Mouse (Mus musculus) heart, postnatal 0 days (tissue): Measurements from ENCODE around the gene Farsb. TPM values are rescaled to one million over a fixed set of nuclear protein-coding genes. Genes with fewer than 3 reads are reported as not detected.

Source experiments
- ATAC-seq: fragments of 200-750 bp; cut with Nextera tagmentation; 2 replicates; pipeline ENCODE4 v1.8.0; 2017; ENCODE audit warnings: low read depth, moderate number of reproducible peaks, moderate library complexity; ENCODE audit not compliant: insufficient read depth
- DNase-seq: peaks from one replicate; pipeline ENCODE4 v3.0.0-alpha.2; 2016; ENCODE audit warnings: low spot score
- H3K27ac ChIP-seq: fragments of 300-500 bp; sonication (generic); 2 replicates; pipeline ENCODE4 v1.5.1; 2014; ENCODE audit warnings: low read depth, mild to moderate bottlenecking
- H3K27me3 ChIP-seq: fragments of 300-500 bp; sonication (generic); 2 replicates; pipeline ENCODE4 v1.6.1; 2014; ENCODE audit warnings: low read length, mixed read lengths; ENCODE audit not compliant: control insufficient read depth, insufficient read depth
- H3K36me3 ChIP-seq: fragments of 300-500 bp; sonication (generic); replicated peaks from 2 replicates; pipeline ENCODE4 v1.6.1; 2014; ENCODE audit warnings: low read length, mixed read lengths; ENCODE audit not compliant: control insufficient read depth, insufficient read depth
- H3K4me1 ChIP-seq: fragments of 300-500 bp; sonication (generic); 2 replicates; pipeline ENCODE4 v1.6.1; 2014; ENCODE audit warnings: antibody characterized with exemption; ENCODE audit not compliant: control insufficient read depth, insufficient read depth
- H3K4me2 ChIP-seq: fragments of 300-500 bp; sonication (generic); 2 replicates; pipeline ENCODE4 v1.6.1; 2014; ENCODE audit warnings: low read depth, mild to moderate bottlenecking, low read length, moderate library complexity
- H3K4me3 ChIP-seq: fragments of 300-500 bp; sonication (generic); 2 replicates; pipeline ENCODE4 v1.5.1; 2014; ENCODE audit warnings: low read depth, low read length
- H3K9ac ChIP-seq: fragments of 300-500 bp; sonication (generic); replicated peaks from 2 replicates; pipeline ENCODE4 v1.6.1; 2014; ENCODE audit warnings: low read depth, low read length, mixed read lengths
- H3K9me3 ChIP-seq: fragments of 300-500 bp; sonication (generic); replicated peaks from 2 replicates; pipeline ENCODE4 v1.6.1; 2016; ENCODE audit warnings: low read length; ENCODE audit not compliant: control insufficient read depth
- CTCF ChIP-seq: IDR thresholded peaks from 2 replicates; pipeline ENCODE4 v1.5.1; 2016; ENCODE audit warnings: antibody characterized with exemption, control low read depth, low read depth
- EP300 ChIP-seq: IDR thresholded peaks from 2 replicates; pipeline ENCODE4 v1.6.1; 2016; ENCODE audit warnings: antibody characterized with exemption, low read depth
- WGBS: fragments of 180-500 bp; shearing (Covaris S2); extraction: QIAGEN DNeasy Blood & Tissue Kit; methylation state at CpG from one replicate; pipeline ENCODE4 v1.1.7; 2014; 5-methylcytosine and 5-hydroxymethylcytosine counted together
- polyA plus RNA-seq: library from polyadenylated mRNA; unstranded; fragments of >200 nt; fragmentation: Nextera tagmentation; extraction: Ambion mirVana; gene quantifications from 2 replicates; pipeline ENCODE4 v1.2.1, GENCODE M21; 2015
- total RNA-seq: library from RNA; depleted of rRNA; stranded (reverse); fragments of >200 nt; gene quantifications from 2 replicates; pipeline ENCODE4 v1.2.3, GENCODE M21; 2014; ENCODE audit warnings: low replicate concordance; rRNA removed

The Farsb gene
- total and polyA plus RNA-seq, 2 experiments from 2014 or later, result 55.8 to 75.1 TPM

- Histone ChIP-seq H3K9me3 (no peaks in the 10 kb centered on the region), H3K36me3 (no peaks in the 10 kb centered on the region), H3K27me3 (no peaks in the 10 kb centered on the region), H3K4me1 (peaks cover 14% of the 10 kb centered on the region; the same call in 1 of the 2 replicates), H3K4me2 (no peak overlapping the region), H3K27ac (no peak overlapping the region), H3K9ac (no peak overlapping the region), H3K4me3 (no peak overlapping the region)
- ATAC-seq (no peak), DNase-seq (no peak)
- TF ChIP-seq CTCF (no peak), EP300 (no peak)
- WGBS, result 60% methylated on average over 6 of the region's 6 CpGs
Observed at GRCm38 (mm10) chr1:78370121-78370520, 118.6 kb downstream of the Farsb start.

Other genes starting within 250 kb of the Farsb start
- gene Sgpp2, start 178.6 kb downstream of the Farsb start, total RNA-seq, result not detected in 2 replicates
- gene Sgpp2, start 178.6 kb downstream of the Farsb start, polyA plus RNA-seq, result 0.07 TPM in 2 replicates
- 0.70 TPM in 1 of 2 replicates, not detected in the other for gene Mogat1, start 22.1 kb upstream of the Farsb start, total RNA-seq
- 0.75 TPM in 1 of 2 replicates, not detected in the other for gene Mogat1, start 22.1 kb upstream of the Farsb start, polyA plus RNA-seq
- not detected in 2 replicates for gene BC035947, start 23.3 kb upstream of the Farsb start, total RNA-seq
- not detected in 2 replicates for gene BC035947, start 23.3 kb upstream of the Farsb start, polyA plus RNA-seq
- 66.2 and 117 TPM in 2 replicates for gene Acsl3, start 168.9 kb upstream of the Farsb start, total RNA-seq
- gene Acsl3, start 168.9 kb upstream of the Farsb start, polyA plus RNA-seq, result 42.8 and 47.5 TPM in 2 replicates
- 2.3 and 5.4 TPM in 2 replicates for gene Utp14b, start 169.1 kb upstream of the Farsb start, total RNA-seq
- 0.74 and 0.94 TPM in 2 replicates for gene Utp14b, start 169.1 kb upstream of the Farsb start, polyA plus RNA-seq